Mouse (Mus musculus) G1E (cell line): ENCODE data around the gene Unc5cl. TPM values are rescaled to one million over a fixed set of nuclear protein-coding genes. Genes with fewer than 3 reads are reported as not detected.

Source experiments
- ATAC-seq: 2 replicates; pipeline ENCODE4 v1.8.0; 2016; ENCODE audit warnings: mild to moderate bottlenecking; ENCODE audit not compliant: insufficient number of reproducible peaks, poor library complexity, low FRiP score, severe bottlenecking; ENCODE audit errors: extremely low read depth
- DNase-seq: peaks from one replicate; pipeline ENCODE4 v3.0.0; 2012; ENCODE audit warnings: low spot score
- H3K27me3 ChIP-seq: 2 replicates; pipeline ENCODE4 v1.6.1; 2012; ENCODE audit warnings: mild to moderate bottlenecking, low read length, inconsistent platforms; ENCODE audit not compliant: insufficient read depth
- H3K36me3 ChIP-seq: replicated peaks from 2 replicates; pipeline ENCODE3; 2012; ENCODE audit warnings: mild to moderate bottlenecking, inconsistent platforms
- H3K4me1 ChIP-seq: 2 replicates; pipeline ENCODE4 v1.6.1; 2012; ENCODE audit warnings: low read depth, low read length, inconsistent platforms, mixed read lengths; ENCODE audit not compliant: insufficient read depth
- H3K4me3 ChIP-seq: 2 replicates; pipeline ENCODE4 v1.5.1; 2012; ENCODE audit warnings: low read depth, mild to moderate bottlenecking, inconsistent platforms, low read length, moderate library complexity, mixed read lengths
- H3K9me3 ChIP-seq: replicated peaks from 2 replicates; pipeline ENCODE4 v1.6.1; 2012; ENCODE audit warnings: inconsistent platforms
- CTCF ChIP-seq: IDR thresholded peaks from 2 replicates; pipeline ENCODE4 v1.5.1; 2012; ENCODE audit warnings: low read depth, low read length, inconsistent platforms, mixed read lengths
- GATA1 ChIP-seq: IDR thresholded peaks from 2 replicates; pipeline ENCODE4 v1.6.1; 2012; ENCODE audit warnings: borderline replicate concordance, low read length, inconsistent platforms, mixed read lengths
- GATA2 ChIP-seq: IDR thresholded peaks from 2 replicates; pipeline ENCODE4 v1.6.1; 2012; ENCODE audit warnings: low read depth, low read length, inconsistent platforms, borderline replicate concordance
- POLR2AphosphoS5 ChIP-seq: IDR thresholded peaks from 2 replicates; pipeline ENCODE4 v1.6.1; 2012; ENCODE audit warnings: low read depth, low read length, inconsistent platforms; ENCODE audit not compliant: insufficient replicate concordance
- TAL1 ChIP-seq: conservative IDR thresholded peaks from 2 replicates; pipeline ENCODE4 v1.6.1; 2012; ENCODE audit warnings: low read depth, low read length, inconsistent platforms, mixed read lengths
- polyA plus RNA-seq: library from polyadenylated mRNA; stranded (reverse); fragments of >175 nt; gene quantifications from 2 replicates; pipeline ENCODE4 v1.2.3, GENCODE M21; 2012
- total RNA-seq, 2 experiments: library from RNA; stranded (forward) in 1 of 2; stranded (reverse) in 1 of 2; fragments of 200-1000 nt in 1 of 2; fragments of >200 nt in 1 of 2; fragmentation: Nextera tagmentation in 1 of 2; gene quantifications; 2 replicates each; pipeline ENCODE4 v1.2.3; 2014 to 2017

Unc5cl gene
- total and polyA plus RNA-seq, 3 experiments = 15.9 to 22.1 (median 17.6) TPM

GRCm38 (mm10) chr17:48493986-48494385, 39.3 kb downstream of the Unc5cl start:
- H3K9me3 ChIP-seq = no peaks in the 10 kb centered on the region
- no peak overlapping the region for H3K4me3 ChIP-seq
- peaks cover 2% of the 10 kb centered on the region; the same call in 1 of the 2 replicates for H3K27me3 ChIP-seq
- H3K4me1 ChIP-seq = no peaks in the 10 kb centered on the region
- no peak for ATAC-seq
- TF ChIP-seq CTCF = no peak
- no peak for TF ChIP-seq TAL1
- H3K36me3 ChIP-seq = no peaks in the 10 kb centered on the region
- DNase-seq = no peak

- Histone ChIP-seq H3K36me3 (no peaks in the 10 kb centered on the region), H3K4me1 (no peaks in the 10 kb centered on the region), H3K27me3 (no peaks in the 10 kb centered on the region), H3K9me3 (no peaks in the 10 kb centered on the region), H3K4me3 (no peak overlapping the region)
- TF ChIP-seq POLR2AphosphoS5 = no peak
- TF ChIP-seq CTCF = no peak
- no peak for TF ChIP-seq GATA2
- no peak for TF ChIP-seq TAL1
- no peak for TF ChIP-seq GATA1
- DNase-seq (no peak), ATAC-seq (no peak)
These were observed 43.3 kb downstream of the Unc5cl start for GRCm38 (mm10) chr17:48497986-48498385.

GRCm38 (mm10) chr17:48500846-48501445, 46.2 kb downstream of the Unc5cl start:
- no peaks in the 10 kb centered on the region for H3K27me3 ChIP-seq
- no peaks in the 10 kb centered on the region for H3K36me3 ChIP-seq
- DNase-seq = no peak
- no peak for ATAC-seq
- no peaks in the 10 kb centered on the region for H3K9me3 ChIP-seq
- TF ChIP-seq TAL1 = no peak
- no peak for TF ChIP-seq GATA1
- no peak for TF ChIP-seq CTCF
- no peak for TF ChIP-seq GATA2
- TF ChIP-seq POLR2AphosphoS5 = no peak
- H3K4me3 ChIP-seq = no peak overlapping the region
- no peaks in the 10 kb centered on the region for H3K4me1 ChIP-seq

GRCm38 (mm10) chr17:48505006-48505405, 50.3 kb downstream of the Unc5cl start:
- no peak for TF ChIP-seq CTCF
- no peak for TF ChIP-seq POLR2AphosphoS5
- TF ChIP-seq TAL1 = no peak
- TF ChIP-seq GATA1 = no peak
- no peak for TF ChIP-seq GATA2
- no peaks in the 10 kb centered on the region; the same call in 1 of the 2 replicates for H3K27me3 ChIP-seq
- no peaks in the 10 kb centered on the region for H3K36me3 ChIP-seq
- no peak overlapping the region for H3K4me3 ChIP-seq
- no peaks in the 10 kb centered on the region for H3K9me3 ChIP-seq
- no peak for DNase-seq
- ATAC-seq = no peak
- no peaks in the 10 kb centered on the region; the same call in 1 of the 2 replicates for H3K4me1 ChIP-seq

- ATAC-seq = no peak
- Histone ChIP-seq H3K4me3 (no peak overlapping the region), H3K27me3 (no peaks in the 10 kb centered on the region; the same call in 1 of the 2 replicates), H3K4me1 (no peaks in the 10 kb centered on the region; the same call in 1 of the 2 replicates), H3K36me3 (no peaks in the 10 kb centered on the region), H3K9me3 (no peaks in the 10 kb centered on the region)
- no peak for TF ChIP-seq TAL1
- no peak for TF ChIP-seq CTCF
- no peak for TF ChIP-seq GATA1
- no peak for TF ChIP-seq POLR2AphosphoS5
- TF ChIP-seq GATA2 = no peak
- no peak for DNase-seq
These were observed 52.3 kb downstream of the Unc5cl start for GRCm38 (mm10) chr17:48506986-48507385.

GRCm38 (mm10) chr17:48509596-48509995, 54.9 kb downstream of the Unc5cl start:
- H3K27me3 ChIP-seq = no peaks in the 10 kb centered on the region; the same call in 1 of the 2 replicates
- ATAC-seq (no peak), DNase-seq (no peak)
- no peak for TF ChIP-seq GATA1
- TF ChIP-seq GATA2 = no peak
- no peak for TF ChIP-seq POLR2AphosphoS5
- no peak for TF ChIP-seq CTCF
- TF ChIP-seq TAL1 = no peak
- H3K4me1 ChIP-seq = no peaks in the 10 kb centered on the region; the same call in 1 of the 2 replicates
- no peaks in the 10 kb centered on the region for H3K9me3 ChIP-seq
- no peaks in the 10 kb centered on the region for H3K36me3 ChIP-seq
- no peak overlapping the region for H3K4me3 ChIP-seq
